Mouse (Mus musculus) cerebellum, postnatal 4 days (tissue): ENCODE measurements around the gene Cldn7.

Experiments used
- DNase-seq, 2 experiments: peaks; one replicate each; pipeline ENCODE4 v3.0.0; 2022; ENCODE audit warnings: low spot score in 2 of 2, mixed read lengths in 1 of 2

The Cldn7 gene

DNA sequence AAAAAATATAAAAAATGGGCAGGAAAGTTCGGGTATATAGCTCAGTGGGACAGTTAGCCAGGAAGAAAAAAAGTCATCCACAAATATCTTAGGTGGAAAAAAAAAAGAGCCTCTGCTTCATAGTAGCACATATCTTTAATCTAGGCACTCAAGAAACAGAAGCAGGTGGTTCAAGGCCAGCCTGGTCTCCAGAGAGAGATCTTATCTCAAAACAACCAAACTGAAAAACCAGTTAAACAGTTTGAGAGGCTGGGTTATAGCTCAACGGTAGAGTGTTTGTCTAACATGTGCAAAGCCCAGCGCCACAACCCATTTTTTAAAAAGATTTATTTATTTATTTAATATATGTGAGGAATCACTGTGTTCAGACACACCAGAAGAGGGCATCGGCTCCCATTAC lies 31.5 kb upstream of the Cldn7 start:
- DNase-seq, result no peak

DNA sequence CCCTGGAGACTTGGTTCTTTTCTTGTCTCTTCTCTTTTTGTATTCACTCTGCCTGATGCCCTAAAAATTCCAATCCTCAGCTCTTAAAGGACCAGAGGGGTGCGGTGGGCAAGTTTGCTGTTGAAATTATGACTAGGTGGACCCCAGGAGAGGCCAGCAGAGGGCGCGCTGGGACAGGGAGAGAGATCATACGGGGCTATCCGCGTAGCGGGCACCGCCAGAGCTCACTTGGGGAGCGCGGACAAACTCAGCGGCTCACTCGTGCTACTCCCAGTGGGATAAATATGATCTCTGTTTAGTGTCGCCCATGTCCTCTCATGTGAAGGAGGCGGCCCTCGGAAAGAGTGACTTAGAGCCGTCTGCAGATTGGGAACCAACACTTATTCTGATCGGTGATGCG lies 30.4 kb upstream of the Cldn7 start:
- DNase-seq, result peak; percentile 94 to 95

DNA sequence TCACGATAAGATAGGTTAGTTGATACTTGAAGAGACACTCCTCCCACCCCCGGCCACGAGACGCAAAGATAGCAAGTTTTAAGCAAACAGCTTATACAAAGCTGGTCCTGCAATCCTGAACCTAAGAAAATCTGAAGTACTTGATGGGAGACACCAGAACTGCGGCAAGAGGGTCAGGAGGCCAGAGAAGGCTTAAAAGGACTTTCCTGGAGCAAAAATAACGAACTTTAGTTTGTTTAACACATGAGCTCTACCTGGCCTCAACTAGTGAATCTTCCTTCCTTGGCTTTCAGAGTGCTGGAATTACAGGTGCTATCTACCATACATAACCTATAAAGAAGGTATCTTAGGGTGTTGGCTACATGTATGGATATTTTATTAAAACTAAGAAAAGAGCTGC lies 29.9 kb upstream of the Cldn7 start:
- DNase-seq, result no peak

DNA sequence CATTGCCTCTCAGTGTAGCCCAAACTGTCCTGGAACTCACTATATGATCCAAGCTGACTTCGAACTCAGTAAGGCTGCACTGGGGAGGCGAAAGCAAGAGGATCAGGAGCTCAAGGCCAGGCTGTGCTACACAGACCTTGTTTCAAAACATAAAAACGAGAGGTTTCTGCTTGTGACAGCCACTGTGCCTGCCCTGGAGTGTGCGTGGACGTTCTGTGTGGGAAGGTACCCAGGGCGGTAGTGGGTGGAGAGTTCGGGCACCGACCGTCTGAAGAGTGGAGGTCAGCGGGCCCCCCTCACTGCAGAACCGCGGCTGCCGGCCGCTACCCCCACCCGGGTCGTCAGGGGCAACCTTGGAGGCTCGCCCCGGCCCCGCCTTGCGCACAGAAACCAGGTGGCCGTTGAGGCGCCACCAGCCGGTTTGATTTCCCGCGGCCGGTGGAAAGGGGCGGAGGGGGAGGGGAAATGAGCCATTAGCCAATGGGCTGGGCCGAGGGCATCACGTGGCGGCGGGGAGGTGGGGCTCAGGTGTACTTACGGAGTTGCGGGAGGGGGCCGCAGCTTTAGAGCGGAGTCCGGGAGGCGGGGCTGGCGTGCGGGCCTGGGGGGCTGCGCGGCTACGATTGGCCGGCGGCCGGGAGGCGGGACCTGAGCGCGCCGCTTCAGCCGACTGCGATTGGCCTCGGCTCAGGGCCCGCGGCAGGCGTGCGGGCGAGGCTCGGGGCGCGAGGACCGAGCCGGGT lies 29.3 kb upstream of the Cldn7 start, which contains the start of gene Ybx2:
TSS of gene Ybx2 (plus strand) at position 660 of the 743 bp plus-strand sequence.
- peak; percentile 75 to 90 for DNase-seq

DNA sequence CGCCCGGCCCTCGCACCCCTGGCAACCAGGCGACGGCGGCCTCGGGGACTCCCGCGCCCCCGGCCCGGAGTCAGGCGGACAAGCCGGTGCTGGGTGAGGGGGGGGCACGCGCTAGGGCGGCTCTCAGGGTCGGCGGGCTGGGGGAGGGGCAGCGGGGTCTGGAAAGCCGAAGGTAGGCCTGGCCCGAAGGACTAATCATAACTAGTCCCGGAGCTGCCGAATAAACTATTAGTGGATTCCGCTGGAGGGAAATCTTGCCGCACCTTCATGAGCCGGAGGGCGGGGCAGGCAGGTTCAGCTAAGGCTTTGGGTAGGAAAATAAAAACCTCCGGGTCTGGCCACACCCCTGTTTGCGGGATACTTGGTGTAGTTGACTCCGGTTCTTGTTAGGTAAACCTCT lies 28.4 kb upstream of the Cldn7 start:
- peak in 1 of 2 experiments; percentile 35 for DNase-seq

DNA sequence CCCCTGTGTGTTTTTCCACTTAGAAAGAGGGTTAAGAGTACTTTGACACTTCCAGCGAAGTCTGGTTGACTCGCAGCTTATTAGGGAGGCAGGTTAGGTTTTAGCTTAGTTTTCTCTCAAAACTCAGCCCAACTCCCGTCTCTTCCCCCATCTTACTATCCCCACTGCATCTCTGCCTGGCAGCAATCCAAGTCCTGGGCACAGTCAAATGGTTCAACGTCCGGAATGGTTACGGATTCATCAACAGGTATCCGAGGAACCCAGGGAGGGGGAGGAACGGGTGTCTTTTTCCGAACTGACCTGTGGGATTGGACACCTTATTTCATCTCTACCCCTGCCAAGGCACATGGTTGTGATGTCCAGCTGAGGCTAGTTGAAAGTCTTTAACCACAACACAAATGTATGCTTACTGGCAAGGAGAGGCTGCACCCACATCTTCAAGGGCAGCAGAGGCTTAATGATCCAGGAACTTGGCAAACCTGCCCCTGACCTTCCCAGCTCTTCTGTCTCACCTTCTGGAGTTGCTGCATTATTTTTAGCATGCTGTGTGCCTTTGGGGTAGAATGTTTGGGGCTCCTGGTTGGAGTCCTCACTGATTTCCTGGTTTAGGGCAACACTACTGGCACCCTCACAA lies 27.7 kb upstream of the Cldn7 start:
- DNase-seq, result no peak

DNA sequence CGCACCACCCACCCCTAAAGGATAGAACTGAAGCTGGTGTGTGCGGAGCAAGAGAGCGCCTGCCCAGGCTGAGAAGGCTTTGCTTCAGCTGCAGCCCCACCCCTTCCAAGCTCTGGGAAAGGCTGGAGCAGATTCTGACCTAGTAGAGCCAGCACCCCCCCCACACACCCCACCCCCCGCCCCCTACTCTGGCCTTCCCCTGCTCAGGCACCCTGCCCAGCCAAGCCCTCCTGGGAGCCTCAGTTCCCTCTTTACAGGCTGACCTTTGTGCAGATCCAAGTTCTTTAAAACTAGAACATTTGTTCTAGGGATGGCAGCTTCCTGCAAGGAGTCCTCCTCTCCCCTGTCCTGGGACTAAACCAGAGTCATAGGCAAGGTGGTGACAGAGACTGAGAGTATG lies 27.2 kb upstream of the Cldn7 start:
- no peak for DNase-seq

DNA sequence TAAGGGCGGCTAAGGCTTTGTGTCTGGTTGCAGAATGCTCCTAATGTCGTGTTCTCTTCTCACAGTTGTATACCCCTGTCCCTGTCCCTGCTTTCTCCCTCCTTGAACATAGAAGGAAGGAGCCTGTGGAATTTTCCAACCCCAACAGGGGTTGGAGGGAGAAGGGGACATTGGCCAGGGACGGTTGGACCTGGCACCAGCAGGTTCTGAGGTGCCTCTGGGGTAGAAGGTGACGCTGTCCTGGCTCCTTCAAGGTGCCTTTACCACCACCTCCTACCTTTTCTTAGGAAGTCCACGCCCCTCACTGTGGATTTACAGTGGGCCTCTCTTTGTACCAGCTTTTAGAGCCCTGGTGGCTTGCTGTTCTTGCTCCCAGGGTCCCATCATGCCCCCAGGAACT lies 26.7 kb upstream of the Cldn7 start:
- DNase-seq, result no peak

DNA sequence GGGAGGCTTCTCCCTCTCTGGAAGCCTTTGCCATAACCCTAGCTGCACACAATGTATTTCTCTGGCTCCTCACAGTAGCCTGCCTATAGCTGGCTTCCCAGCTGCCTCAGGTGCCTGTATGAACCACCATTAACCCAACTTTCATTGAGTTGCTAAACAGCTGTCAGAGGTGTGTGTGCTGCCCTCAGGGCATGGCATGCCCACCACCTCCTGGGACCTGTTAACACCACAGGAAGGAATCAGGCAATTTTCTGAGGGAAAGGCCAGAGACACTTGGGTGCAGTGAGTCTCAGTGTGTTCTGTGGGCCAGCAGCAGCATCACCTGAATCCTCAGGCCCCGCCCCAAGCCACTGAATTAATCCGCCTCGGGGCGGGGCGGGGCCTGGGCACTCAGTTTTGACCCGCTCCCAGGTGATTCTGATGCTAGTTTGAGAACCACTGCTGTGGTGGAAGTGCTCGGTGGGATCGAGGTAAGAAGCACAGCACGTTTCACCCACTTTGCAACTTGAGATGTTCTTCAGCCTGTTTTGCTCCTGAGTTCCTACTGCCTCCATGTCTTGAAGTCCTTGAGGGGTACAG lies 26.1 kb upstream of the Cldn7 start:
- DNase-seq, result no peak

DNA sequence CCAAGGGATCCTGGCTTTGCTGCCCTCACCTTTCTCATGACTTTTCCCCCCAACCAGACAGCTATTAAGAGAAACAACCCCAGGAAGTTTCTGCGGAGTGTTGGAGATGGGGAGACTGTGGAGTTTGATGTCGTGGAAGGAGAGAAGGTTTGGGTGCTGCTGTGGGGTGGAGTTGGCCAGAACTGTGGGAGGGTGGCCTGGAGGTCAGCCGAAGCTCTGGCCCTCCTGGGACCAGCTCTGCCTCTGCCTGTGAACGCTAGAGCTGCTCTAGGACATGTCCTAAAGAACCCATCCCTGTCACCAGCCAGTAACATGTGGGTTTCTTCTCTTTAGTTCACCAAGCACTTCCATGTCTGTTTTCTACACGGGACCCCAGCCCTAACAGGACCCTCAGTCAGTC lies 25.4 kb upstream of the Cldn7 start:
- DNase-seq, result no peak

DNA sequence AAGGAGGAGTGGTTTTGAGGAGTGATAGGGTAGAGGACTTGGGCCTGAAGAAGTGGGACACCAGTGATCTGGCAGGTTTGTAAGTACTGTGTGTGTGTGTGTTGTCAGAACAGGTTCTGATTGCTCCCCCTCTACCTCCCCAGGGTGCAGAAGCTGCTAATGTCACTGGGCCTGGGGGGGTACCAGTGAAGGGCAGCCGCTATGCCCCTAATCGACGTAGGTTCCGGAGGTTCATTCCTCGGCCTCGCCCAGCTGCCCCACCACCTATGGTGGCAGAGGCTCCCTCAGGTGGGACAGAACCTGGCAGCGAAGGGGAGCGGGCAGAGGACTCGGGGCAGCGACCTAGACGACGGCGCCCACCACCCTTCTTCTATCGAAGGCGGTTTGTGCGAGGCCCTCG lies 24.8 kb upstream of the Cldn7 start:
- no peak for DNase-seq

DNA sequence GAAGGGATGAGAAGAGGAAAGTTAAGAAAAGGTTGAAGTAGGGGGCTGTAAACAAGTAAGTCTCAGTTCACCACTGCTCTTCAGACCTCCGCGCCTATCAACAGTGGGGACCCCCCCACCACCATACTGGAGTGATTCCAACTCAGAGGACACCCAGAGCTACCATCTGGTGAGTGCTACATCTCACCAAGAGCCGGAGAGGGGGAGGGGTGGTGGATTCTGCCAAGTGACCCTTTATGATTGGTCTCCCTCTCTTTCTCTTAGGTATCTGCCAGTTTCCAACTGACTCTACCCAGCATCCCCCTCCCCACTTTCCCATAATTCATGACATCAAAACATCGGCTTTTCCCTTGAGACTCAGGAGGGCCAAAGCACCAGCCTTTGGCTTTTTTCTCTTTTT lies 23.6 kb upstream of the Cldn7 start:
- DNase-seq, result peak in 1 of 2 experiments; percentile 66

DNA sequence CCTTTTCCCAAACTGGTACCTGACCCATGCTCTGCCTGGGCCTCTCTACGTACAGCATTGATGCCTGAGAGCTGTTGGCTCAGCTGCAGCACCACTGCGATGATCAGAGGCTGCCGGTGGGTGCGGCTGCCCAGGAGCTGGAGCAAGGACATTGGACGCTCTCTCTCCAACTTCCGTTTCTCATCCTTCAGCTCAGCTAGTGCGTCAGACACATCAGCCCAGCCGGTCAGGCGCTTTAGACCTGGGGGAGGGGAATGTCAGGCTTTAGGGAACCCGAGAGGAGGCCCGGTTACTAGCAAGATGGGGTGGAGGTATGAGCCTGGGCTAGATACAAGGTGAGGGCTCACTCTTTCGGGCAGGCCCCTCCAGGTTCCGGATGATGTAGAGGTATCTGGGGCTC lies 19.4 kb upstream of the Cldn7 start:
- no peak for DNase-seq

DNA sequence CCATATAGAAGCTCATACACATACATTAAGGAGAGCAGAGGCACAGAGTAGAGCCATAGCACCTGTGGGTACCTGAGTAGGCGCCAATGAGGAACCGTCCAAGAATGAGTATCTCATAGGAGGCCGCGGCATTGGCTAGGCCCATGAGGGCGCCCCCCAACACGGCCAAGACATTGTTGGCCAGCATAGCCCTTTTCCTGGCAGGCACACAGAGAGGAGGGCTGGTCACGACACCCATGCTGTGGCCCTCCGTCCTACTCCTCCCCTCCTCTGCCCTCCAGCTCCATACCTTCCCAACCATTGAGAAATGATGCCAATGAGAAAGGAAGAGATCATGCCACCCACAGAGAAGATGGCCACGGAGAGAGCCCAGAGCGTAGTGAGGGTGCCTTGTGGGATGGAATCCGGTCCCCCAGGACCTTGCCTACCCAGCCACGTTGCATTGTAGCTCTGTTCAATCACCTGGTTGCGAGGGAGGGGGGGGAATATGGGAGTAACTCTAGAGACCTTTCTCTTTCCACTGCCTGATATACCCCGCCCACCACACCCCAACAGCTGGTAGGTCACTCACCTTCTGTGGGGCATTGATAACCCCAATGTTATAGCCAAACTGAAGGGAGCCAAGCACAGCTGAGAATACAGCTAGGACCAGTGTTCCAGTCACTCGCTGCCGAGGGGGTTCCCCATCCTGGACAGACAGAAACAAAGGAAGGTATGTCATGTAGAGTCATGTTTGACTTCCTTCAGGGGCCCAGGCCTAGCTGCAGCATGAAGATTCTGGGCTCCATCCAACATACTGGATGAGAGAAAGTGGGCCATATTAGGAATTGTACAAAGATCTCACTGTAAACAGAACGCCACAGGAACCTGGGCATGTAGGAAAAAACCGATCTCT lies 18.3 kb upstream of the Cldn7 start:
- DNase-seq, result no peak

DNA sequence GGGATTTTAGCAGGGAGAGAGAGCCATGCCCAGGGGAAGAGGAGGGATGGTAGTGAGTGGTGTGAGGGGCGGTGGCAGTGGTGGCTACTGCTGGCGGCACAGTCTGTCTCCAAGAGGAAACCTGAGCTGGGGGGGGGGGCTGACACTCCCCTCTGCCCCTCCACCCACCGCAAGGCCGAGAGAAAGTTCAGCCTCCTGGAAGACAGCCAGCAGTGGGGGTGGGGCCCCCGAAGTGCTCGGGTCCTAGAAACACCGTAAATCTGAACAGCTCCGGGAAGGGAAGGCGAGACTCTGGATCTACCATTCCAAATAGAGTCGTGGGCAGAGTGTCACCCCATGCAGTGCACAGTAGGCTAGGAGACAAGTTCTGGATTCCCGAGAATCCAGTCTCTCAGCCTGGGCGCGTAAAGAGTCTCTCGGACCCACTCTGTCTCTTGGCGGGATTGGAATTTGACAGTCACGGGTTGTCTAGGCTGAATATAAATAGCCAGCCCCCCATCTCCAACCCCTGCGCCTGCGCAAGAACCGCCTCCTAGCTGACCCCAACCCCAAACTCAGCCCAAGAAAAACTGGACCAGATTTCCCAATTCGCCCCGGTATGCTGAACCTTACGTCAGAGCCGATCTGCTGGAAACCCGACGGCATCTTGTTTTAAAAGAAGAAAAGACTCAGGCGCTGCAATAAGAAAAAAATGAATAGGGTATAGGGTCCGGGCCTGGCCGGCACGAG lies 17.1 kb upstream of the Cldn7 start:
- no peak for DNase-seq

DNA sequence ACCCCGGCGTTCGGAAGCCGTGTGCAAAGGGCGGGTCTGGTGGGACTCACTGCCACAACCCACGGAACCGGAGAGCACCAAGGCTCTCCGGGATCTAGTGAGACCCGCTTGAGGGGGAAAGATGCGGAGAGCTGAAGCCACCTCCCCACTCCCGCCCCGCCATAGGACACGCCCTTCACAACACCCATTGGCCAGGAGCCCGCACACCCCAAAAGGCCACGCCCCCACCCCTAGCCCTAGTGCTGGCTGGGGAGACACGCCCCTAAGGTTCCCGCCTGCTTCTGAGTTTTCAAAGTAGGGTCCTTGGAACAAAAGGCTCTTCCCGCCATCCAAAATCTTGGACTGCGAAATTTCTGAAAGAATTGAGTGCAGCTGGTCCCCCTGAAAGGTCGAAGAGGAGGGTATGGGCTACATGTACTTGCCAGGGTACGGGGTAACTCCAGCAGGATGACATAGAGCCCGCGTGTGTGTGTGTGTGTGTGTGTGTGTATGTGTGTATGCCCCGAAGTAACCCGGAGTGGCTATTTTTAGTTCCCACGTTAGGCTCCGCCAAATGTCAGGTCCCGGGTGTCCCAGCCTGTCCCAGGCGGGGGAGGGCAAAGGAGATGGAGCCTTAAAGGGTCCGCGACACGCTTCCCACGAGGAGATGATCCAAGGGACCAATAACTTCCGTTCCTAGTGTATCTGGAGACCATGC lies 16.4 kb upstream of the Cldn7 start, which contains the start of gene Slc2a4:
TSS of gene Slc2a4 (minus strand) at position 123 of the 697 bp plus-strand sequence.
- DNase-seq, result peak; percentile 66 to 92

DNA sequence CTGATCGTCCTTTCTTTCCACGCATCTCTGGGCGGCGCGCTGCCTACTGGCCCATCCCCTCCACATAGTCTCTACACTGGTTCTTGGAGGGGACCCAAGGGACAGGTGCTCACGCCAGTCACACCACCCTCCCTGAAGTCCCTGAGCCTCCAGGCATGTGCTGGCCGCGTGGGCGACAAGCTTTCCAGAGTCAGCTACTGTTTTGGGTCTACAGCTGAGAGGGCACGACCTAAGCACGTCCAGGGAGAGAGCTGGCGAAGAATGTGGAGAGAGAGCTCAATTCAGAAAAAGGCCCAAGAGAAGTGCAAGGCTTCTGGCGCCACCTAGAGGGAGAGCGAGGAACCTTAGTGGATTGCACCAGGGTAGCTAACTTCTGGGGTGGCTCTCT lies 15.8 kb upstream of the Cldn7 start:
- peak; percentile 72 to 87 for DNase-seq

DNA sequence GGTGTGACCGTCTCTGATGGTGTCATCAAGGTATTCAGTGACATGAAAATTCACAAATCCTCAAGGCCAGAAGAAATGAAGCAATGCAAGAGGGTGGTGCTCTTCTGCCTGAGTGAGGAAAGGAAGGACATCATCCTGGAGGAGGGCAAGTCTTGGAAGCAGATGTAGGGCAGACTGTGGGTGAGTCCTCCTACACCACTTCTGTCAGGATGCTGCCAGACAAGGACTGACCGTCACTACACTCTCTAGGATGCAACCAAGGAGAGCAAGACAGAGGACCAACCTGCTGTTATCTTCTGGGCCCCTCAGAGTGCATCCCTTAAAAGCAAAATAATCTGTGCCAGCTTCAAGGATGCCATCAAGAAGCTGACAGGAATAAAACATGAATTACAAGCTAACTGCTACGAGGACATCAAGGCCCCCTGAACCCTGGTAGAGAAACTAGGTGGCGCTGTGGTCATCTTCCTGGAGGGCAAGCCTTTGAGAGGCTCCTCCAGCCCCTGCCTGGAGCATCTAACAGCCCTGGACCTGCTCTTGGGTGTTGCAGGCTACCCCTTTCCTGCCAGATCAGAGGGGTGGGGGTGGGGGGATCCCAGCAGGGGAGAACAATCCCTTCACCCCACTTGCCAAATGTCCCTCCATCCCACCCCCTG lies 13.6 kb upstream of the Cldn7 start:
- DNase-seq, result no peak

DNA sequence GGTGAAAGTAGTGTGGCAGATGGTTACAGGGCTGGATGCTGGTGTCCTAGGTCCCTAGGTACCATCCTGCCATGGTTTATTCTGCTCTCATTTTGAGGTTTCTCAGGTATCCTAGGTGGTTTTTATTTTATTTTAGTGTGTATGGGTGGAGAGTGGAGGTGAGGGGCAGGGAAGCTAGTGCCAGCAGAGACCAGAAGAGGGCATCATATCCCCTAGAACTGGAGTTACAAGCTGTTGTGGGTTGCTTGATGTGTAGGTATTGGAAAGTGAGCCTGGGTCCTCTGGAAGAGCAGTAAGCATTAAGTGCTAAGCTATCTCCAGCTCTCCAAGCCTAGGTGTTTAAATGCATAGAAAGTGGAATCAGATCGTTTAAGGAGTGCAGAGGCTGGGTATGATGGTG lies 12.3 kb upstream of the Cldn7 start:
- DNase-seq, result no peak

DNA sequence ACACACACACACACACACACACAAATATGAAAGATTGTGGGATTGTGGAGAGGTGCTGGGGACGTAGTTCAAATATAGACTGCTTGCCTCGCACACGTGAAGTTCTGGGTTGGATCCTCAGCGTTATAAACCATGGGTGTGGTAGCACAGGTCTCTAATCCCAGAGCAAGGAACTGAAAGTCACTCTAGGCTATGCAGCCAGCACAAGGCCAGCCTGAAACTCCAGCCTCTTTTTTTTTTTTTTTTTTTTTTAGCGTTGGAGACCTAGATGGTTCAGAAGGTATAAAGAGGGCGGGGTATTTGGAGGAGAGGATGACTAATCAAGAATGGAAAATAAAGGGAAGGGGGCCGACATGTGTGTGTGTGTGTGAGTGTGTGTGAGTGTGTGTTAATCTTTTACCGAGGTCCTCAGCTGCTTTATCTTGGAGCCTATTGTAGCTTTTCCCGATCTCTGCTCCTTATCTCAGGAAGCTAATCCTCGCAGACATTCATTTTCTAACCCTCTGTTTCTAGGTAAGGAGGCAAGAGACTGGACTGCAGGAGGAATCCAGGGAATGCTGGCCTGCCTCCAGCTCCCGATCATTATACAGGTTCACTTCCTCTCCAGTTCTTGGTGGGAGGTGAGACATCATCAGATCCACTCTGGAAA lies 11.2 kb upstream of the Cldn7 start:
- DNase-seq, result no peak
